Mouse (Mus musculus) small intestine, adult 2 months (tissue): Measurements from ENCODE around the gene Slc24a3. TPM values are rescaled to one million over a fixed set of nuclear protein-coding genes. Genes with fewer than 3 reads are reported as not detected.

Experiments used
- H3K27ac ChIP-seq: fragments of 200-500 bp; 2 replicates; pipeline ENCODE4 v1.5.1; 2012; ENCODE audit warnings: low read depth, low read length, control low read depth, inconsistent platforms; ENCODE audit not compliant: insufficient read depth
- H3K27me3 ChIP-seq: fragments of 200-500 bp; 2 replicates; pipeline ENCODE4 v1.6.1; 2012; ENCODE audit warnings: mild to moderate bottlenecking, moderate library complexity, low read length, inconsistent platforms; ENCODE audit not compliant: control insufficient read depth, insufficient read depth
- H3K36me3 ChIP-seq: fragments of 200-500 bp; 2 replicates; pipeline ENCODE4 v1.6.1; 2012; ENCODE audit warnings: mild to moderate bottlenecking, low read length, control low read depth, inconsistent platforms; ENCODE audit not compliant: control insufficient read depth, insufficient read depth
- H3K4me1 ChIP-seq: fragments of 200-500 bp; 2 replicates; pipeline ENCODE4 v1.6.1; 2012; ENCODE audit warnings: low read length, inconsistent platforms, mixed read lengths; ENCODE audit not compliant: control insufficient read depth, insufficient read depth, insufficient read length
- H3K4me3 ChIP-seq: fragments of 200-500 bp; 2 replicates; pipeline ENCODE4 v1.5.1; 2012; ENCODE audit warnings: low read depth, mild to moderate bottlenecking, control low read depth, inconsistent platforms, low read length, moderate library complexity
- CTCF ChIP-seq: fragments of 200-500 bp; IDR thresholded peaks from 2 replicates; pipeline ENCODE4 v1.5.1; 2012; ENCODE audit warnings: low read depth, mild to moderate bottlenecking, control low read depth, inconsistent platforms, low read length, moderate library complexity, mixed read lengths; ENCODE audit not compliant: insufficient replicate concordance, insufficient read length; ENCODE audit errors: extremely low read depth
- POLR2A ChIP-seq: fragments of 200-500 bp; IDR thresholded peaks from 2 replicates; pipeline ENCODE4 v1.6.1; 2012; ENCODE audit warnings: low read depth, mild to moderate bottlenecking, control low read depth, inconsistent platforms, low read length, moderate library complexity
- WGBS: fragments of 180-500 bp; shearing (Covaris S2); methylation state at CpG from one replicate; pipeline ENCODE4 v1.1.7; 2018; 5-methylcytosine and 5-hydroxymethylcytosine counted together
- polyA plus RNA-seq: library from polyadenylated mRNA; depleted of rRNA; stranded (reverse); fragments of >200 nt; gene quantifications from 2 replicates; pipeline ENCODE4 v1.2.3, GENCODE M21; 2012

Slc24a3 gene
- polyA plus RNA-seq, 1 experiment: 6.1 TPM

- 10% methylated on average over 10 of the region's 10 CpGs for WGBS
- no peaks in the 10 kb centered on the region for H3K36me3 ChIP-seq
- H3K27me3 ChIP-seq: peaks cover 6% of the 10 kb centered on the region
- H3K27ac ChIP-seq: peak overlapping the region; percentile 44; the same call in 1 of the 2 replicates
- peak overlapping the region; percentile 62 for H3K4me3 ChIP-seq
- 0 out of 2 replicates have a peak, but pooled peaks cover 3% of the 10 kb centered on the region for H3K4me1 ChIP-seq
- TF ChIP-seq CTCF (no peak), POLR2A (no peak)
Observed at GRCm38 (mm10) chr2:145168405-145168971, 934 bp downstream of the Slc24a3 start.

GRCm38 (mm10) chr2:145172978-145173655, 5.6 kb downstream of the Slc24a3 start:
- TF ChIP-seq POLR2A (no peak), CTCF (no peak)
- Histone ChIP-seq H3K36me3 (no peaks in the 10 kb centered on the region), H3K4me1 (0 out of 2 replicates have a peak, but pooled peaks cover under 1% of the 10 kb centered on the region), H3K4me3 (no peak overlapping the region), H3K27ac (no peak overlapping the region), H3K27me3 (no peaks in the 10 kb centered on the region)
- WGBS: 80% methylated on average over 4 of the region's 4 CpGs

- no peak overlapping the region for H3K4me3 ChIP-seq
- no peak overlapping the region for H3K27ac ChIP-seq
- TF ChIP-seq POLR2A: no peak
- no peak for TF ChIP-seq CTCF
- H3K27me3 ChIP-seq: no peaks in the 10 kb centered on the region
- 92% methylated on average over 7 of the region's 7 CpGs for WGBS
- no peaks in the 10 kb centered on the region for H3K4me1 ChIP-seq
- H3K36me3 ChIP-seq: no peaks in the 10 kb centered on the region
Observed at GRCm38 (mm10) chr2:145175036-145175435, 7.5 kb downstream of the Slc24a3 start.

DNA sequence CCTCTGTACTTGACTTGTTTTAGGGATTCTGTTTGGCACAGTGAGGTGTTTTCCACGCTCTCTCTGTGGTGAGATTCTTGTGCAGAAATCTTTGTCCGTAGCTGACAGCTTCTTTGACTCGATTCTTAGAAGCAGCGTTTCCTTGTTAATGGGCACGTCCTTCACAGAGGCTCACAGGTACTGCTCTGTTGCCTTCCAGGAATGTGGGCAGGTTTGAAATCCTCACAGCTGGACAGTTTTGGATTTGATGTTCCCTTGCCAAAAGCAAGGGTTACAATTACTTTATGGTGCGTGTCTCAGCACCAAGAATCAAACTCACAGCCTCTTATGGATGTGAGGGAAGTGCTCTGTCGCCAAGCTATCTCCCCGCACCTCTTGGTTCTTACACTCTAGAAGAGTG, 14.9 kb downstream of the Slc24a3 start:
- Histone ChIP-seq H3K27me3 (no peaks in the 10 kb centered on the region), H3K36me3 (no peaks in the 10 kb centered on the region), H3K4me1 (no peaks in the 10 kb centered on the region), H3K4me3 (no peak overlapping the region), H3K27ac (no peak overlapping the region)
- no peak for TF ChIP-seq POLR2A
- TF ChIP-seq CTCF: no peak
- 79% methylated on average over 8 of the region's 8 CpGs for WGBS

DNA sequence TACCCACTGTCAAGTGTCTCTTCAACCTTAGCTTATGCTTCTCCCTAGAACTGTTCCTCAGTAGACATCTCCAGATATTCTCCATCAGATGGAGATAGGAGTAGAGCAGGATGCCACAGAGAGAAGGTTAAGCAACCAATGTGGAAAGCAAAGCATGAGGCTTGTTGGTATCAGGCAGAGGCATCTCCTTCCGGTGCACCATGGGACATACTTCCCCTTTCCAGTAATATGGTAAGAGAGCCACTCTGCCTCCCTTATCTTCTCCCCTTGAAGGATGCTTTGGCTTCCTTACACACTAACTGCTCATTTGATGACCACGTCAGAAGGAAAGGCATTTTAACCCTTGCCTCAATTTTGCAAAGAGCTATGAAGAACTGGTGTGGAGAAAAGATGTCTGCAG, 21.3 kb downstream of the Slc24a3 start:
- Histone ChIP-seq H3K4me1 (no peaks in the 10 kb centered on the region), H3K4me3 (no peak overlapping the region), H3K27ac (no peak overlapping the region), H3K27me3 (no peaks in the 10 kb centered on the region), H3K36me3 (no peaks in the 10 kb centered on the region)
- WGBS: 70% methylated on average over 2 of the region's 2 CpGs
- TF ChIP-seq POLR2A (no peak), CTCF (no peak)

DNA sequence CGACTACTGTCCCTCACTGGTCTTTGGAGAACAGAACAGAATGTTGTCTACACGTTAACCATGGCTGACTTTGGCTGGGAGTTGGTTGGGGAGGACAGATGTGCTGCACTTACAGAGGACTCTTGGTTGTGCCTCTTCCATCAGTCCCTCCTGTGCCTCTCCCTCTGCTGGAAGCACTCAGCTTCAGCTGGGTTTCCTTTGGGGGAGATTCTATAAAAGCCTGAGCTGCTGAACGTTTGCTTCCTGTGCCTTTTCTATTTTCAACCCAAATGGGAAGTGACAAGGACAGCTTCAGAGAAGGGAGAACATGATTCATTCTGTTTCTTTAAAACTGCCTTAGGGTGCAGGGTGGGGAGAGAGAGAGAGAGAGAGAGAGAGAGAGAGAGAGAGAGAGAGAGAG, 28.5 kb downstream of the Slc24a3 start:
- 72% methylated on average over 3 of the region's 3 CpGs for WGBS
- H3K36me3 ChIP-seq: no peaks in the 10 kb centered on the region
- H3K4me1 ChIP-seq: no peaks in the 10 kb centered on the region; the same call in 1 of the 2 replicates
- TF ChIP-seq CTCF: no peak
- no peak for TF ChIP-seq POLR2A
- no peaks in the 10 kb centered on the region for H3K27me3 ChIP-seq
- no peak overlapping the region for H3K27ac ChIP-seq
- no peak overlapping the region for H3K4me3 ChIP-seq

DNA sequence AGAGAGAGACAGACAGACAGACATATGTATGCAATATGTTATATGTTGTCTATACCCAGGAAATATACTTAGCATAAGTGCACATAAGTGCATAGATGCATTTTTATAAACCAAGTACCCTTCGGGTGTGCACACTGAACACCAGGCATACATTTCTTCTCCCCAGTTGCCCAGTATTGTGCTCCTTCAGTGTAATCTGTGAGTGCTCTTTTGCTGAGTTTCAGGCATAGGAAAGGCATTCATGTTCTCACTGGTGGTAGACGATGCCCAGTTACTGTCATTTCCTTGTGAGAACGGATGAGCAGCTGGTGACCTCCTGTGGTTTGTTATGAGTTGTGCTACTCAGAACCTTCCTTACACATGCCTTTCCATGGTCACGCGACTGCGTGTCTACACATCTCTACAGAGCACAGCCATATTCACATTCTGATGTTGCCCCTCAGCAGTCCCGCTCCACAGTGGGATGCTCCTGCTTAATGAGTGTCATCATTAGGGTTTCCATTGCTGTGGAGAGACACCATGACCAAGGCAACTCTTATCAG, 29.0 kb downstream of the Slc24a3 start:
- TF ChIP-seq POLR2A (no peak), CTCF (no peak)
- Histone ChIP-seq H3K4me1 (no peaks in the 10 kb centered on the region; the same call in 1 of the 2 replicates), H3K27me3 (no peaks in the 10 kb centered on the region), H3K27ac (no peak overlapping the region), H3K36me3 (no peaks in the 10 kb centered on the region), H3K4me3 (no peak overlapping the region)
- 82% methylated on average over 7 of the region's 7 CpGs for WGBS
